Mouse (Mus musculus) hindbrain, embryonic 13.5 days (tissue): ENCODE data around the gene Tmem9. TPM values are rescaled to one million over a fixed set of nuclear protein-coding genes. Genes with fewer than 3 reads are reported as not detected.
A peak's percentile ranks its signal among the peaks of the same experiment; 100 is the strongest.

ENCODE experiments used
- ATAC-seq: fragments of 200-750 bp; cut with Nextera tagmentation; 2 replicates; pipeline ENCODE4 v1.8.0; 2017; ENCODE audit warnings: moderate TSS enrichment; ENCODE audit not compliant: low FRiP score
- H3K27ac ChIP-seq: fragments of 300-500 bp; sonication (generic); 2 replicates; pipeline ENCODE4 v1.5.1; 2015; ENCODE audit warnings: inconsistent platforms, mild to moderate bottlenecking, moderate library complexity
- H3K27me3 ChIP-seq: fragments of 300-500 bp; sonication (generic); 2 replicates; pipeline ENCODE4 v1.6.1; 2015; ENCODE audit warnings: mild to moderate bottlenecking, inconsistent platforms
- H3K36me3 ChIP-seq: fragments of 300-500 bp; sonication (generic); 2 replicates; pipeline ENCODE4 v1.6.1; 2015; ENCODE audit warnings: mild to moderate bottlenecking, inconsistent platforms
- H3K4me1 ChIP-seq: fragments of 300-500 bp; sonication (generic); replicated peaks from 2 replicates; pipeline ENCODE4 v1.6.1; 2015; ENCODE audit warnings: inconsistent platforms
- H3K4me2 ChIP-seq: fragments of 300-500 bp; sonication (generic); 2 replicates; pipeline ENCODE4 v1.6.1; 2015; ENCODE audit warnings: inconsistent platforms, mild to moderate bottlenecking, moderate library complexity
- H3K4me3 ChIP-seq: fragments of 300-500 bp; sonication (generic); 2 replicates; pipeline ENCODE4 v1.5.1; 2015; ENCODE audit warnings: mild to moderate bottlenecking, inconsistent platforms
- H3K9ac ChIP-seq: fragments of 300-500 bp; sonication (generic); 2 replicates; pipeline ENCODE4 v1.6.1; 2015; ENCODE audit warnings: mild to moderate bottlenecking, inconsistent platforms
- H3K9me3 ChIP-seq: fragments of 300-500 bp; sonication (generic); 2 replicates; pipeline ENCODE4 v1.6.1; 2016; ENCODE audit warnings: inconsistent platforms
- WGBS: fragments of 180-500 bp; shearing (Covaris S2); methylation state at CpG from one replicate; pipeline ENCODE4 v1.1.7; 2015; 5-methylcytosine and 5-hydroxymethylcytosine counted together
- polyA plus RNA-seq: library from polyadenylated mRNA; unstranded; fragments of >200 nt; fragmentation: Nextera tagmentation; extraction: Ambion mirVana; gene quantifications from 2 replicates; pipeline ENCODE4 v1.2.1, GENCODE M21; 2015

Tmem9 gene
- polyA plus RNA-seq, 1 experiment from 2014 or later, result 149 TPM

DNA sequence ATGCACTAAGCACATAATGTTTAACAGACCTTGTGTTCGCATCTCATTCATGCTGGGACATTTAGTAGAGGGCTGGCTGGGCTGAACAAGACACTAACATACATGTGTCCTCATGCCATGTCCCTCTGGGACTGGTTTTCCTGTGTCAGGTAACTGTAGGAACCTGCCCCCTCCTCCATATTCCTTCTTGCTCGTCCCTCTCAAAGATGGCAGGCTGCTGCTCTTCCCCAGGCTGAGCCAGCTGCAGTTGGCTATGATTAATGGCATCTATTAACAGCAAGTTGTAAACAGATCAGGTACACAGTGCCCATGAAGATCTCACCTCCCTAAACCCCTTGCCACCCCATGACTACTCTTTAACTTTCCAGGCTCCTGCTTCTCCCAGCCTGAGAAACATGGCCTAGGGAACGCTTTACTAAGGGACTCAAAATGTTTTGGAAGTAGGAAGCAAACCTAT is 1.6 kb upstream of the Tmem9 start, which contains the start of gene Igfn1:
Gene Igfn1 (minus strand): TSS at position 51 of the 457 bp plus-strand sequence.
- 78% methylated on average over 3 of the region's 3 CpGs for WGBS
- no peak within 1 kb of the TSS; the same call in 1 of the 2 replicates for H3K4me3 ChIP-seq

DNA sequence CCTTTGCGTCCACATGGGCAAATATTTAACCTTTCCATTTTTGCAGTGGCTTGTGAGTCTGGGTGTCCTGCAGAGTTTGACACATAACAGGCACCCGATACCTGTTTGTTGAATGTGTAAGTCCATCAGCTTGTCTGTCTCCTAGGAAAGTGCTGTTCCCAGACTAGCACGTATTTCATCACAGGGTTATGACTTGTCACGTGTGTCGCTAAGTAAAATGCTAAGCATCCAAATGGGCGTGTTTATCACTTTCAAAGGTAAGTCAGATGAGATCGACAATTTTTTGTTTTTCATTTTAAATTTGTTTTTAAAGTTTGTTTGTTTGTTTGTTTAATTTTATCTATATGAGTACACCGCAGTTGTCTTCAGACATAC is 196 bp downstream of the Tmem9 start:
- Histone ChIP-seq H3K4me3 (peak overlapping the region; percentile 39), H3K9me3 (no peaks in the 10 kb centered on the region), H3K4me1 (peaks cover 12% of the 10 kb centered on the region), H3K27me3 (peaks cover 31% of the 10 kb centered on the region), H3K36me3 (no peaks in the 10 kb centered on the region), H3K9ac (no peak overlapping the region), H3K27ac (no peak overlapping the region), H3K4me2 (peak overlapping the region; percentile 64)
- ATAC-seq, result 0 out of 2 replicates have a peak, but pooled peaks have one; percentile 24
- WGBS, result 24% methylated on average over 8 of the region's 8 CpGs

More for the DNA sequence above, 1.6 kb upstream of the Tmem9 start, which contains the start of gene Igfn1:
- peaks cover 31% of the 10 kb centered on the region for H3K27me3 ChIP-seq
- H3K36me3 ChIP-seq, result no peaks in the 10 kb centered on the region
- H3K27ac ChIP-seq, result no peak within 1 kb of the TSS
- no peak within 1 kb of the TSS for H3K9ac ChIP-seq
- no peaks in the 10 kb centered on the region for H3K9me3 ChIP-seq
- peak within 1 kb of the TSS; percentile 64 for H3K4me2 ChIP-seq
- peaks cover 12% of the 10 kb centered on the region for H3K4me1 ChIP-seq
- ATAC-seq, result no peak

DNA sequence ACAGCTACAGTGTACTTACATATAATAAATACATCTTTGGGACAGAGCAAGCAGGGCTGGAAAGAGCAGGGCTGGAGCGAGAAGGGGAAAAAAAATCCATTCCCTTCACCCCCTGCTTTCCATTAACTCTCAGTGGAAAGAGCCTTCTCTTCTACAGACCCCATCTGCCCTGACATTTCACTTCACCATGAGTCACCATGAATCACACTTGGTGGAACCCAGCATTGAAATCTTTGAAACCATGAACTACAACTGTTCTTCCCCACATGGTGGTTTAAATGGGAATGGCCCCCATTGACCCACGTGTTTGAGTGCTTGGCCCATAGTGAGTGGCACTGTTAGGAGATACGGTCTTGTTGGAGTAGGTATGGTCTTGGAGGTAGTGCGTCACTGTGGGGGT is 2.3 kb downstream of the Tmem9 start:
- WGBS, result 86% methylated on average over 4 of the region's 4 CpGs

DNA sequence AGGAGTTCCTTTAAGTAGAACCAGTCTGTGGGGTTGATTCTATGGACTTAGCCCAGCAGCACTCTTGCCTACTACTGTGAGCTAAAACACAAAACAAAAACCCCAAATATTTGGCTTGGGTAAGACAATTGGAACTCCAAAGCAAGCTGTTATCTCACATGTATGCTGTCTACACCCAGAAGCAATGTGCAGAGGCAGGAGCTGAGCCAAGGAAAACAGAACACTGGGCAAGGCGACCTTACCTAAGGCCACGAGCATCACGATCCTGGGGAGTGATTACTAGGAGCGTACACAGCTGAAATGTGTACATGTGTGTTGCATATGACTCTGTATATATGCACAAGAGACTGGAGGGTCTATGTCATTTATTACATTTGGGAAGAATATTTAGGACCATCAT is 5.6 kb downstream of the Tmem9 start:
- H3K4me2 ChIP-seq, result no peak overlapping the region
- H3K27me3 ChIP-seq, result 0 out of 2 replicates have a peak, but pooled peaks cover 4% of the 10 kb centered on the region
- no peaks in the 10 kb centered on the region for H3K9me3 ChIP-seq
- H3K9ac ChIP-seq, result no peak overlapping the region
- no peak overlapping the region for H3K4me3 ChIP-seq
- no peak overlapping the region for H3K27ac ChIP-seq
- 87% methylated on average over 4 of the region's 4 CpGs for WGBS
- no peaks in the 10 kb centered on the region for H3K36me3 ChIP-seq
- peaks cover 7% of the 10 kb centered on the region for H3K4me1 ChIP-seq
- no peak for ATAC-seq

More for the DNA sequence above, 2.3 kb downstream of the Tmem9 start:
- no peaks in the 10 kb centered on the region for H3K36me3 ChIP-seq
- H3K9me3 ChIP-seq, result no peaks in the 10 kb centered on the region
- H3K4me1 ChIP-seq, result peaks cover 12% of the 10 kb centered on the region
- H3K27ac ChIP-seq, result no peak overlapping the region
- no peak overlapping the region for H3K9ac ChIP-seq
- H3K4me3 ChIP-seq, result no peak overlapping the region
- no peak overlapping the region for H3K4me2 ChIP-seq
- ATAC-seq, result no peak
- peaks cover 28% of the 10 kb centered on the region for H3K27me3 ChIP-seq

DNA sequence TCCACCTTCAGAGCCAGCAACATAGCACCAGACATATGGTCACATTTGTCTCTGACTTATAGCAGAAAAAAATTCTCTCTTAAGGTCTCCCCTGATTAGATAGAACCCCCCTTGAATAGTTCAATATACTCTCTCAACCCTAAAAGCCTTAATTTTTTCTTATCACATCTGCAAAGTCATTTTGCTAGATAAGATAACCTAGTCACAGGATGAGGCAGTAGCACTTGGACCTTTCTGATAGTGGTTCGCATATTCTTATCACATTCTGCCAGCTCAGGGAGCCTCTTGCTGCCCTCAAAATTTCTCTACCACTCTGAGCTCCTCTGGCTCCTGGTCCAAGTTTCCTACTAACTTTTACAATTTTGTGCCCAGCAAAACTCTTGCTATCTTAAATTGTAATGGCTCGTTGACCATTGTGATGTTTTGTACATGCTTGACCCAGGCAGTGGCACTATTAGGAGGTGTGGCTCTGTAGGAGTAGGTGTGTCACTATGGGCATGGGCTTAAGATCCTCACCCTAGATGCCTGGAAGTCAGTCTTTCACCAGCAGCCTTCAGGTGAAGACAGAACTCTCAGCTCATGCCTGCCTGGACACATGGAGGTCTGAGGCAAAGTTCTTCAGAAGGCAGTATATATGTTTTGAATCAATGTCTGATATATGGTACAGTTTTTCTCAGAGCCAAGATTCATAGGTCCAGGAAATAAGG is 7.0 kb downstream of the Tmem9 start:
- H3K4me1 ChIP-seq, result peaks cover 18% of the 10 kb centered on the region
- ATAC-seq, result no peak
- WGBS, result 86% methylated on average over 2 of the region's 2 CpGs

DNA sequence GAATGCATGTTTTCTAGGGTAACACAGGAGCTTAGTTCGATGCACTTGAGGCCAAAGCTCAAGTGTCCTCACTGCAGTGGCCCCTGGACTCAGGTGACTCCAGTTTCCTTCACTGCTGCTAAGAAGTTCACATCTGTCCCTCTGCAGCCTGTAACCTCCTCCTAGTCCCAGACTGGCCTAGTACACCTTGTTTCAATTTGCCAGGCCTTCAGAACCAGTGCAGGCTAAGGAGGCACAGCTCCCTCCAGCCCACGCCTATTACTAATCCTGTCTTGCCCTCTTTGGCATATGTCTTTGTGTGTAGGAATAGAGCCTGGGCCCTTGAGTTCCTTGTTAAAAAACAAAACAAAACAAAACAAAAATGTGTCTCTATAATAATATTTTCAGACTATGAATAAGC is 9.4 kb downstream of the Tmem9 start:
- peaks cover 19% of the 10 kb centered on the region for H3K36me3 ChIP-seq
- H3K27me3 ChIP-seq, result no peaks in the 10 kb centered on the region
- H3K27ac ChIP-seq, result peak overlapping the region; percentile 36
- H3K4me1 ChIP-seq, result peaks cover 18% of the 10 kb centered on the region
- 76% methylated on average over 2 of the region's 2 CpGs for WGBS
- no peaks in the 10 kb centered on the region for H3K9me3 ChIP-seq
- no peak overlapping the region for H3K4me3 ChIP-seq
- no peak overlapping the region for H3K9ac ChIP-seq
- ATAC-seq, result peak; percentile 52
- no peak overlapping the region for H3K4me2 ChIP-seq

More for the DNA sequence above, 7.0 kb downstream of the Tmem9 start:
- Histone ChIP-seq H3K27me3 (no peaks in the 10 kb centered on the region), H3K9me3 (no peaks in the 10 kb centered on the region), H3K4me2 (no peak overlapping the region), H3K36me3 (no peaks in the 10 kb centered on the region), H3K4me3 (no peak overlapping the region), H3K27ac (no peak overlapping the region), H3K9ac (no peak overlapping the region)

DNA sequence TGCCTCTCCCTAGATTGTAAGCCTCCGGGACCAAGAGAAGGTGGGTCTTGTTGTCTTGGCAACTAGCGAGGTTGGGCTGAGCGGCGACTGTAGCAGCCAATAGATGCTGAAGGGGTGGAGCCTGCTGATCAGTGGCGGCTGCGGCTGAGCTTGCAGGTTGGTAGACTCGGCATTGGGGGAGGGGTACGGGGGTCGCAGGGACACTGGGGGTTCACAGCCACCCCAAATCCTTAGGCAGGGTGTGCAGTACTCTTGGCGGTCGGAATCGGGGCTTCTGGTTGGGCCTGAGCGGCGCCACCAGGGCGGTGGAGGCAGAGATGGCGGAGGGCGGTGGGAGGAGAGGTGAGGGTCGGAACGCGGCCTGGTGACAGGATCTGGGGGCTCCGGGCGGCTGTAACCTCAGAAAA is 10.0 kb downstream of the Tmem9 start:
- peaks cover 25% of the 10 kb centered on the region for H3K36me3 ChIP-seq
- ATAC-seq, result peak; percentile 99
- H3K4me2 ChIP-seq, result peak overlapping the region; percentile 95
- H3K4me1 ChIP-seq, result peaks cover 18% of the 10 kb centered on the region
- peak overlapping the region; percentile 85 for H3K27ac ChIP-seq
- under 1% methylated on average over 22 of the region's 22 CpGs for WGBS
- H3K9me3 ChIP-seq, result no peaks in the 10 kb centered on the region
- peak overlapping the region; percentile 90 for H3K9ac ChIP-seq
- H3K4me3 ChIP-seq, result peak overlapping the region; percentile 84
- H3K27me3 ChIP-seq, result no peaks in the 10 kb centered on the region

DNA sequence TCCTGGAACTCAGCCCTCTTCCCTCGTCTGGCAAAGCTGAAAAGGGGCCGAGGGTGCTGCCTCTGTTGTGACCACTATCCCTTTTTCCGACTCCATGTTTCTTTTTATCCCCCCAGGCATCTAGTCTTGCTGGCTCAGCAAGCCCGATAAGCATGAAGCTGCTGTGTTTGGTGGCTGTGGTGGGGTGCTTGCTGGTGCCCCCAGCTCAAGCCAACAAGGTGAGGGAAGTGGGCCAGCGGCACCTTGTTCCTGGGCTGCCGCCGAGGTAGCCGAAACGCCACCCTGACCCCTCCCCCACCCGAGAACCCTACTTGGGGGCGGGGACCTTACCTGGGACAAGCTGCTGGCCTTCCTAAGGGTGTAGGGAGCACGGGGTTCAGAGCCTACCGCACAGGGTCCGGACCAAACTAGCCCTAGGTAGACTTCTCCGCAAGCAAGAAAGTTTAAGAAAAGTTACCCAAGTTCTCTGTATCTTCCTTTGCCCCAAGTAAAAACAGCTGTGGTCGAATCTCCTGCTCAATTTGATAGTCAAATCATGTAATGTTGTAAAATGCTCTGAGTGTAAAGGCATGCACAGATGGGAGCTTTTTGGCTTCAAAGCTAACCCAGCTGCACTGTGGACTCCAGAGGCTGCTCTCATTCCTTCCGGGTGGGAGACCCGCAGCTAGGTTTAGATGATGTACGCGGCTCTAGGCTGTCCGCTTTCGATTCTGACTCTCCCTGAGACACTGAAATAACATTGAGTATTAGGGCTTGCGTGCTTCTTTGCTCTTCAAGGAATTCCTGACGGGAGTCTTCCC is 10.6 kb downstream of the Tmem9 start:
- Histone ChIP-seq H3K27ac (peak overlapping the region; percentile 85), H3K9ac (peak overlapping the region; percentile 90), H3K36me3 (peaks cover 32% of the 10 kb centered on the region), H3K4me1 (peaks cover 18% of the 10 kb centered on the region), H3K4me2 (peak overlapping the region; percentile 95), H3K27me3 (no peaks in the 10 kb centered on the region), H3K9me3 (no peaks in the 10 kb centered on the region), H3K4me3 (peak overlapping the region; percentile 84)
- WGBS, result 4% methylated on average over 24 of the region's 24 CpGs
- peak; percentile 62 for ATAC-seq

DNA sequence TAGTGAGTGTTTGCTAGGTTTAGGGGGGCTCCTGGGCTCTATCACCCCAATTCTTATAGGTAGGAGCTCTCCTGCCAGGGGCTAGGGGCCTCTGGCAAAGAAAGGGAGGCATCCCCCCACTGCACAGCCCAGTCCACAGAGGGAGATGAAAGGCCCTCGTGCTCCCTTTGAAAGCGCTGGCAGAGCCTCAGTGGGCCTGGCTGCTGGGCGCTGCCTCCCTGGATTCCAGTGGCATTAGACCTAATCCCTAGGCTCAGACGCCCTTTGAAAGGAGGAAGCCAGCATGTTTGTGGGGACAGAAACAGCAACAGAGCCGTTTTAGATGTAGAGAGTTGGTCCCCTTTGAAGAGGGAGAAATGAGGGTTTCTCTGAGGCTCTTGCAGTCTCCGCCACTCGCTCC is 22.3 kb downstream of the Tmem9 start:
- Histone ChIP-seq H3K27ac (no peak overlapping the region; the same call in 1 of the 2 replicates), H3K4me1 (no peaks in the 10 kb centered on the region), H3K9me3 (no peaks in the 10 kb centered on the region), H3K27me3 (no peaks in the 10 kb centered on the region), H3K36me3 (peaks cover 100% of the 10 kb centered on the region), H3K4me3 (no peak overlapping the region), H3K9ac (no peak overlapping the region), H3K4me2 (no peak overlapping the region)
- 72% methylated on average over 7 of the region's 7 CpGs for WGBS
- no peak for ATAC-seq

DNA sequence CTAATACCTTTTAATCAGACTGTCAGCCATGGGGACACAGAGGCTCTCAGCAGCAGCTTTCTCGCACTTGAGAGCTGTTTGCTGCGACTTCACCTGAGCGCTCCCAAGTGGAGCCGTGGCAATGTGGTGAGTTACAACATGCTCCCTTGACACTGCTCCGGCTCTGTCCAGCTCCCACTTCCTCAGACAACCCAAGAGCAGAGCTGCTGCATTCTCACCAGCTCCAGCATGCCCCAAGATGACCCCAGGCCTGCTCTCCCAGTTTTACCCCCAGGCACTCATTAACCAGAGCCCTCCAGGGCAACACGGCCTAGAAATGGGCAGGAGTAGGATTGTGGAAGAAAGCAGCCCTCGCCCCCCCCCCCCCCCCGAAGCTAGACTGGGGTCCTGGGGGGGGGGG is 23.7 kb downstream of the Tmem9 start:
- ATAC-seq, result no peak
- H3K36me3 ChIP-seq, result peaks cover 97% of the 10 kb centered on the region
- H3K27me3 ChIP-seq, result no peaks in the 10 kb centered on the region

DNA sequence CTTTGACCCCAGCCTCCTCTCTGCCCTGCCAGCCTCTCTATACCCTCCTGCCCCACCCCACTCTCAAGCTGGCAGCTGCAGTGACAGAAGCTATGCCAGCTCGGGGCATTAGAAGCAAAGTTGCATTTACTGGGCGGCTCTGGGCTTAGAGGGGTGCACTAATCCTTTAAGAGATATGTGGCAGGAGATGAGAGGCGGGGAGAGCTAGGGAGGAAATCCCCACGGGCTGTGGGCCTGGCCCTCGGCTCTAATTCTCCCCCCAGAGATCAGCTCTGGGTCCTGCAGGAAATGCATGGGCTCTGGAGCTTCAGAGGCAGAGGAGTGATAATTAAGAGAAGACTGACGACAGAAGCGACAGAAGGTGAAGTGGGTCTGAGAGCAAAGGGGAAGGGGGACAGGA is 25.0 kb downstream of the Tmem9 start:
- Histone ChIP-seq H3K4me1 (no peaks in the 10 kb centered on the region), H3K36me3 (peaks cover 84% of the 10 kb centered on the region), H3K4me2 (no peak overlapping the region), H3K4me3 (no peak overlapping the region), H3K9ac (no peak overlapping the region), H3K27ac (no peak overlapping the region), H3K9me3 (no peaks in the 10 kb centered on the region), H3K27me3 (no peaks in the 10 kb centered on the region)
- WGBS, result 78% methylated on average over 7 of the region's 7 CpGs
- no peak for ATAC-seq

More for the DNA sequence above, 23.7 kb downstream of the Tmem9 start:
- H3K4me2 ChIP-seq, result no peak overlapping the region
- no peaks in the 10 kb centered on the region for H3K4me1 ChIP-seq
- no peak overlapping the region for H3K27ac ChIP-seq
- WGBS, result 76% methylated on average over 8 of the region's 8 CpGs
- H3K9ac ChIP-seq, result no peak overlapping the region
- no peaks in the 10 kb centered on the region for H3K9me3 ChIP-seq
- H3K4me3 ChIP-seq, result no peak overlapping the region

DNA sequence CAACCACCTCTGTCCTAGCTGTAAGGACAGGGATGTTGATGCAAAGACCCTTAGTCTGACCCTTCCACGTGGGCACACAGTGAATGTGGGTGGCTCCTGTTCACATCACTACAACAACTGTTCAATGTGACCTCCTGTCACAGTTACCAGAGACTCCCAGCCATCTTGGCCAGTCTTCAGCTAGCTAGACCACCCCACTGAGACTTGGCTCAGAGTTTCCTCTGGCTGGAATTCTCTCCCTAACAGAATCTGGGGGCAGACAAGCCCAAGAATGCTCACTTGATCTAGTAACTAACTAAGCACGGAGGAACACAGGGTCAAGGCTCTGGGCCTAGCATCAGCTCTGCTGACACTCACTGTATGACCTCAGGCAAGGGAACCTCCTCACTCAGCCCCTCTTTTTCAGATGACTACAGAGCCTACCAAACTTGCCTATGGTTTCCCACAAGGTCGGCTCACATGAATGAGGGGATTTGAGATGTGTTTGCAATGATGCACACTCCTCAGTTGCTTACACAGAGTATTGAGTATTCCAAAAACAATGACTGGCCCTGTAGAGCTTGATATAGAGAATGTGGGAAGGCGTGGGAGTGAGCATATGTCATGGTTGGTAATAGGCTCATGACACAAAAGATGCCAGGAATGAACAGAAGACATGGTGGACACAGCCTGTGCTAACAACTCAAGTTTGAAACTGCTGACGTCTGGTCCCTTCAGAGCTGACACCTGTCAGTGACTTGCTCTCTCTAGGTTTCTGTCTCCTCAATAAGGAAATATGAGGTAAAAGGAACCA is 31.0 kb downstream of the Tmem9 start:
- peaks cover 18% of the 10 kb centered on the region for H3K4me1 ChIP-seq
- H3K36me3 ChIP-seq, result peaks cover 25% of the 10 kb centered on the region
- no peak overlapping the region for H3K4me2 ChIP-seq
- H3K4me3 ChIP-seq, result no peak overlapping the region
- no peak overlapping the region for H3K27ac ChIP-seq
- no peaks in the 10 kb centered on the region for H3K9me3 ChIP-seq
- WGBS, result 90% methylated on average over 5 of the region's 5 CpGs
- H3K9ac ChIP-seq, result no peak overlapping the region
- no peak for ATAC-seq
- H3K27me3 ChIP-seq, result peaks cover 26% of the 10 kb centered on the region
